Mouse (Mus musculus) heart, embryonic 14.5 days (tissue): Measurements from ENCODE around the gene Nup50. TPM values are rescaled to one million over a fixed set of nuclear protein-coding genes. Genes with fewer than 3 reads are reported as not detected.

Source experiments
- ATAC-seq: fragments of 200-750 bp; cut with Nextera tagmentation; 2 replicates; pipeline ENCODE4 v1.8.0; 2017; ENCODE audit warnings: low read depth, moderate TSS enrichment; ENCODE audit not compliant: insufficient number of reproducible peaks, insufficient read depth, low FRiP score
- H3K27ac ChIP-seq, 2 experiments: fragments of 200-500 bp in 1 of 2; fragments of 300-500 bp in 1 of 2; sonication (generic) in 1 of 2; replicated peaks in 1 of 2; 2 replicates each; pipeline ENCODE4 v1.5.1; 2012 to 2014; ENCODE audit warnings: low read depth in 2 of 2, low read length in 2 of 2, control low read depth in 1 of 2, mild to moderate bottlenecking in 1 of 2, mixed read lengths in 1 of 2; ENCODE audit not compliant: control insufficient read depth in 1 of 2, insufficient read depth in 1 of 2
- H3K27me3 ChIP-seq: fragments of 300-500 bp; sonication (generic); 2 replicates; pipeline ENCODE4 v1.6.1; 2014; ENCODE audit warnings: mild to moderate bottlenecking, low read length, control low read depth; ENCODE audit not compliant: control insufficient read depth, insufficient read depth
- H3K36me3 ChIP-seq: fragments of 300-500 bp; sonication (generic); 2 replicates; pipeline ENCODE4 v1.6.1; 2014; ENCODE audit warnings: mild to moderate bottlenecking, control low read depth, low read length, mixed read lengths; ENCODE audit not compliant: control insufficient read depth, insufficient read depth
- H3K4me1 ChIP-seq, 2 experiments: fragments of 200-500 bp in 1 of 2; fragments of 300-500 bp in 1 of 2; sonication (generic) in 1 of 2; 2 replicates each; pipeline ENCODE4 v1.6.1; 2012 to 2014; ENCODE audit warnings: low read length in 2 of 2, control low read depth in 1 of 2, mixed read lengths in 1 of 2; ENCODE audit not compliant: control insufficient read depth in 2 of 2, insufficient read depth in 2 of 2
- H3K4me2 ChIP-seq: fragments of 300-500 bp; sonication (generic); 2 replicates; pipeline ENCODE4 v1.6.1; 2014; ENCODE audit warnings: mild to moderate bottlenecking, low read length
- H3K4me3 ChIP-seq, 2 experiments: fragments of 200-500 bp in 1 of 2; fragments of 300-500 bp in 1 of 2; sonication (generic) in 1 of 2; 2 replicates each; pipeline ENCODE4 v1.5.1; 2012 to 2014; ENCODE audit warnings: low read length in 2 of 2, mild to moderate bottlenecking in 2 of 2, control low read depth in 1 of 2, low read depth in 1 of 2, moderate library complexity in 1 of 2; ENCODE audit not compliant: control insufficient read depth in 1 of 2, insufficient read depth in 1 of 2
- H3K9ac ChIP-seq: fragments of 300-500 bp; sonication (generic); 2 replicates; pipeline ENCODE4 v1.6.1; 2014; ENCODE audit warnings: mild to moderate bottlenecking, low read length
- H3K9me3 ChIP-seq: fragments of 300-500 bp; sonication (generic); 2 replicates; pipeline ENCODE4 v1.6.1; 2016; ENCODE audit warnings: low read length, control low read depth; ENCODE audit not compliant: control insufficient read depth
- WGBS: fragments of 180-500 bp; shearing (Covaris S2); extraction: QIAGEN DNeasy Blood & Tissue Kit; methylation state at CpG from one replicate; pipeline ENCODE4 v1.1.7; 2014; 5-methylcytosine and 5-hydroxymethylcytosine counted together
- polyA plus RNA-seq: library from polyadenylated mRNA; unstranded; fragments of >200 nt; fragmentation: Nextera tagmentation; extraction: Ambion mirVana; gene quantifications from 2 replicates; pipeline ENCODE4 v1.2.1, GENCODE M21; 2014

Nup50 gene
- polyA plus RNA-seq, 1 experiment from 2014 or later: 20.4 TPM

DNA sequence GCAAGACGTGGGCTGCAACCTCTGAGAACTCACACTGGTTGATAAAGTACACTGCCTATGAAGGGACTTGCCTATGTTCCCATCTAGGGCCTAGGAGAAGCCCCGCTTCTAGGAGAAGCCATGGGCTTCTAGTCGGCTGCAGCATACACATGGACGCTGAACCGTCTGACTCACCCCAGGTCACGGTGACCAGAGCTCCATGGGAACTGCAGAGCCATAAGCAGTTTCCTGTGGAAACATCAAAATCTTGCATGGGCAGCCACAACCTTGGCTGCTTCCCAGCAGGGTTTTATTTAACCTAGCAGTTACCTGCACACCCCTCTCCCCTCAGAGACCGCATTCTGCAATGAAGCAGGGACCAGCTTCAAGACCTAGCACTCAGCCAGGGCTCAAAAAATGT, 60.5 kb downstream of the Nup50 start:
- WGBS: 72% methylated on average over 7 of the region's 7 CpGs
- H3K4me3 ChIP-seq: no peak overlapping the region
- no peaks in the 10 kb centered on the region for H3K36me3 ChIP-seq
- no peak overlapping the region for H3K4me2 ChIP-seq
- no peaks in the 10 kb centered on the region for H3K27me3 ChIP-seq
- H3K9me3 ChIP-seq: no peaks in the 10 kb centered on the region
- H3K9ac ChIP-seq: no peak overlapping the region
- H3K27ac ChIP-seq: no peak overlapping the region
- ATAC-seq: no peak
- H3K4me1 ChIP-seq: peaks cover 4 to 5% of the 10 kb centered on the region in 2 experiments

DNA sequence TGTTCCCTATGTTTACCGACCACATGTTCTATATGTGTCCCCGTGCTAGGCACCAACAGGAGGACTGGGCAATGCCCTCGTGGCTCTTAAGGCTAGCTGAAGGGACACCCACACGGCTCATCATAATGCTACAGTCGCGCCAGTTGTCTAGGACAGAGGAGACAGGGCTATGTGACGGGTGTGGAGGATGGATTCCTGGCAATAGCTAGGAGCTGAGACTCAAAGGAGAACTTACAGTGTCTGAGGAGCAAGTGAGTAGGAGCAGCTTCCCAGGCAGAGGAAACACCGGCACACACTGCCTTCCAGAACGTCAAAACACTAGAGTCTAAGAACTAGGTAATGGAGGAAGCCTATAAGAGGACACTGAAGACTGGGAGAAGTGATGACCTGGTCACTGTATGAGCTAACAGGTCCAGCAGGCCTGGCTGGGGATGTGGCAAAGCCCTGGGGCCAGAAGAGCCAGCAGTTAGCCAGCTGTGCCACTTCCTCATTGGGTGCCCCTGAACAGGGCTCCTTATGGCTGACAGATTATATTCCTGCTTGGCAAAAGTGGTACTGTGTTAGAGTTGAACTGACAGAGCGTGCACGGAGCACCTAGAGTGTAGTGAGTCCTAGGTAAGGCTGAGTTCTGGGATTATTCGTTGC, 62.4 kb downstream of the Nup50 start:
- no peak overlapping the region for H3K9ac ChIP-seq
- H3K4me2 ChIP-seq: no peak overlapping the region
- H3K27me3 ChIP-seq: no peaks in the 10 kb centered on the region
- H3K4me1 ChIP-seq: peaks cover 4 to 5% of the 10 kb centered on the region in 2 experiments
- H3K27ac ChIP-seq: no peak overlapping the region
- H3K36me3 ChIP-seq: no peaks in the 10 kb centered on the region
- 84% methylated on average over 12 of the region's 12 CpGs for WGBS
- no peaks in the 10 kb centered on the region for H3K9me3 ChIP-seq
- ATAC-seq: no peak
- H3K4me3 ChIP-seq: no peak overlapping the region

- Histone ChIP-seq H3K4me1 (peaks cover 4 to 5% of the 10 kb centered on the region in 2 experiments), H3K36me3 (no peaks in the 10 kb centered on the region), H3K27me3 (no peaks in the 10 kb centered on the region), H3K4me3 (peak overlapping the region; percentile 53 to 78), H3K9me3 (no peaks in the 10 kb centered on the region), H3K27ac (no peak overlapping the region), H3K9ac (peak overlapping the region; percentile 92), H3K4me2 (peak overlapping the region; percentile 97)
- no peak for ATAC-seq
- 78% methylated on average over 4 of the region's 4 CpGs for WGBS
These were observed 63.2 kb downstream of the Nup50 start for GRCm38 (mm10) chr15:84986171-84987019.

DNA sequence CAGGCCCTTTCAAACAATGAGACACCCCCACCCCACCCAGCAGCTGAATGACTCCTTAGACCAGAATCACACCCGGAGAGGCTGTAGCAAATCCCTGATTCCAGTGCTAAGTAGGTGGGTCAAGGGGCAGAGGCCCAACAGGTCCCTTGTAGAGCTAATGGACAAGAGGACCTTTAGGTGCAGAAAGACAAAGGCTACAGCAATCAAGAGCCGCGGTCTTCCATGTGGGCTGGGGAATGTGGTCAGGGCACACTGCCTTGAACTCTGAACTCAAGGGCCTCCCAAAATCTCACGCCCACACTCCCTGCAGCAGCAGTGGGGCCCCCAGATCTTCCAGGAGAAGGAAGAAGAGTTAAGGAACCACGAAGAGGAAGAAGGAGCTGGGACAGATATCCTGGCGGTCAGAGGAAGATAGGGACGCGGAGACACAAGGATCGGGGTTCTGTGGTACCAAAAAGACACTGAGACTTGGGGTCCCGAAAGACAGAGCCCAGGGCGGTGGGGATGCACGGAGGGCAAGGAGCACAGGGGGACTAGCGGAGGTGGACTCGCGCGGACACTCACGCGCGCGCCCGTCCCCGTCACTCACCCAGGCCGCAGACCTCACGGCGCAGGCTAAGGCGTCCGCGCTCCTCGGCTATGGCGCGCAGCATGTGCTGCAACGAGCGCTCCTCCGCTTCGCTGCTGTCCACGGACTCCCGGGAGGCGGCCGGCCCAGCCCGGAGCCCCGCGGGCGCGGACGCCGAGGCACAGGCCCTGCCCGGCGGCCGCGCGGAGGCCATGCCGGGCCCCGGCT, 64.0 kb downstream of the Nup50 start:
- peak overlapping the region; percentile 92 for H3K9ac ChIP-seq
- H3K4me1 ChIP-seq: peaks cover 4 to 5% of the 10 kb centered on the region in 2 experiments
- no peaks in the 10 kb centered on the region for H3K27me3 ChIP-seq
- 2% methylated on average over 46 of the region's 53 CpGs for whole genome bisulfite sequencing
- ATAC-seq: peak; percentile 36
- H3K36me3 ChIP-seq: no peaks in the 10 kb centered on the region
- peak overlapping the region; percentile 53 to 78 for H3K4me3 ChIP-seq
- peak overlapping the region in 1 of 2 experiments; percentile 67; a peak in 2 of 4 replicates for H3K27ac ChIP-seq
- no peaks in the 10 kb centered on the region for H3K9me3 ChIP-seq
- peak overlapping the region; percentile 97 for H3K4me2 ChIP-seq

- ATAC-seq: peak; percentile 87
- peaks cover 4 to 5% of the 10 kb centered on the region in 2 experiments for H3K4me1 ChIP-seq
- H3K4me2 ChIP-seq: peak within 1 kb of the TSS; percentile 97
- H3K9ac ChIP-seq: peak within 1 kb of the TSS; percentile 92
- H3K27me3 ChIP-seq: no peaks in the 10 kb centered on the region
- under 1% methylated on average over 31 of the region's 59 CpGs for WGBS
- H3K36me3 ChIP-seq: no peaks in the 10 kb centered on the region
- peak within 1 kb of the TSS; percentile 28 to 67 for H3K27ac ChIP-seq
- peak within 1 kb of the TSS; percentile 53 to 78 for H3K4me3 ChIP-seq
- H3K9me3 ChIP-seq: no peaks in the 10 kb centered on the region
These were observed 64.9 kb downstream of the Nup50 start, which contains the start of gene 5031439G07Rik for GRCm38 (mm10) chr15:84987874-84988825. Gene 5031439G07Rik, minus strand, starts transcription at chr15:84988551.

DNA sequence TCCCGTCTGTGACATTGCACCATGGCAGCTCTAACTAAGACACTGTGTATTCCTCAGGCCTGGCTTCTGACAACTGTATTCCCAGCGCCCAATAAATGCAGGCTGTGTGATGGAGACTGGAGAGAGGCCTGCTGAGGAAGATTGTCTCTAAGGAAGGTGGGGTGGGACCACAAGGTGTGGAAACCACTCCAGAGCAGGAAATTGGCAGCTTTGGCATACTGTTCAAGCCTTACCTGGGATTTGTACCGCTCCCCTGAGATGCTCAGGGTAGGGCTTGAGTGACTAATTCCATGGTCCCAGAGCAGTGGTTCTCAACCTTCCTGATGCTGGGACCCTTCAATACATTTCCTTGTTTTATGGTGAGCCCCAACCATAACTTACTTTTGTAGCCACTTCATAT, 65.9 kb downstream of the Nup50 start:
- Histone ChIP-seq H3K9ac (no peak overlapping the region), H3K4me3 (no peak overlapping the region), H3K27me3 (no peaks in the 10 kb centered on the region), H3K4me2 (no peak overlapping the region), H3K27ac (no peak overlapping the region), H3K36me3 (no peaks in the 10 kb centered on the region), H3K4me1 (peaks cover 4 to 5% of the 10 kb centered on the region in 2 experiments), H3K9me3 (no peaks in the 10 kb centered on the region)
- ATAC-seq: no peak
- 66% methylated on average over 3 of the region's 3 CpGs for WGBS
